Mouse (Mus musculus) embryonic fibroblast, embryonic 13.5 days (primary cell): Measurements from ENCODE around the gene Cct4. TPM values are rescaled to one million over a fixed set of nuclear protein-coding genes. Genes with fewer than 3 reads are reported as not detected.

Experiments
- H3K27ac ChIP-seq: 2 replicates; pipeline ENCODE4 v1.5.1; 2012; ENCODE audit warnings: low read length, control low read depth, inconsistent platforms; ENCODE audit not compliant: insufficient read depth
- H3K4me1 ChIP-seq: 2 replicates; pipeline ENCODE4 v1.6.1; 2011; ENCODE audit warnings: low read length; ENCODE audit not compliant: control insufficient read depth, insufficient read depth
- H3K4me3 ChIP-seq: 2 replicates; pipeline ENCODE4 v1.5.1; 2011; ENCODE audit warnings: mild to moderate bottlenecking, control low read depth, low read length; ENCODE audit not compliant: insufficient read depth
- CTCF ChIP-seq: IDR thresholded peaks from 2 replicates; pipeline ENCODE4 v1.5.1; 2011; ENCODE audit warnings: mild to moderate bottlenecking, control low read depth, low read length, moderate library complexity, borderline replicate concordance; ENCODE audit not compliant: insufficient read depth
- POLR2A ChIP-seq: IDR thresholded peaks from 2 replicates; pipeline ENCODE4 v1.6.1; 2011; ENCODE audit warnings: low read depth, mild to moderate bottlenecking, control low read depth, low read length, moderate library complexity
- polyA plus RNA-seq: library from polyadenylated mRNA; stranded (reverse); fragments of >200 nt; gene quantifications from 2 replicates; pipeline ENCODE4 v1.2.4, GENCODE M21; 2011; ENCODE audit warnings: low read depth; ENCODE audit not compliant: missing spikeins, insufficient read length

Cct4 gene
- polyA plus RNA-seq, 1 experiment = 422 TPM

DNA sequence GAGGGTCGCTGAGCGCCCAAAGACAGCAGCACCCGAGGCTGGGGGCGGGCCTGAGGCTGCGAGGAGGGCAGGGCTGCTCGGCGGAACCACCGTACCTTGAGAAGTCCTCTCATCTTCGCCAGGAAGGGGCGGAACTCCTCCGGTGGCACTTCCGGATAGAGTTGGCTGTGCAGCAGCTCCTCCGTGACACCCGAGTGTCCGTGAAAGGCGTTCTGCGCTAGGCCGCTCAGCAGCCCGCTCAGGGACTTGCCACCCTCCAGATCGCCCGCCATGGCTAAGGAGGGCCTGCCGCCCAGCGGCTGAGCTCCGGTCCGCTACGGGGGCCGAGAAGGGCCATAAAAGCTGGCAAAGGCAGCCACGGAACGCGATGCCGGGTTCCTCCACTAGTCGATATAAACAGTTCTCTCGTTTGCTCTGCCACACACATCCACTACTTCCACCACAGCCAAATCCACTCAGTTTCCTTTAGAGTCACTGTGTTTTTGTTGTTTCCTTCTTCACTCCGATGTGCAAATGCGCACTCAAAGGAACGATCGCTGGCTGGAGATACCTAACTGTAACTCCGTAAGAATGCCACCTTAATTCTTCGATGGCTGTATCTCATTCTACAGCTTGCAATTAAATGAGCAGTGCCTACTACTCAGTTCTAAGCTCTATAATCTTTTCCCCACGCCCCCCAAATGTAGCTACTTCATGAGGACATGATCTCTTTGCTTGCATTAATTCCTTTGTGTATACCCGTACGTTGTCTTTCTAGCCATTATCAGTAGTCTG, 8.1 kb upstream of the Cct4 start, which contains the start of the genes Gm28048 and Commd1:
Gene Gm28048, minus strand, starts transcription at position 107 of the 774 bp plus-strand sequence.
Gene Commd1, minus strand, starts transcription at position 399 of the 774 bp plus-strand sequence.
- TF ChIP-seq POLR2A (peak; percentile 88), CTCF (peak; percentile 22; the same call in 1 of the 2 replicates)
- peak within 1 kb of the TSS; percentile 86 for H3K4me3 ChIP-seq
- peak within 1 kb of the TSS; percentile 83 for H3K27ac ChIP-seq
- peaks cover 2% of the 10 kb centered on the region; the same call in 1 of the 2 replicates for H3K4me1 ChIP-seq

- H3K27ac ChIP-seq = no peak overlapping the region
- no peak overlapping the region for H3K4me3 ChIP-seq
- TF ChIP-seq POLR2A = no peak
- no peak for TF ChIP-seq CTCF
- peaks cover 2% of the 10 kb centered on the region; the same call in 1 of the 2 replicates for H3K4me1 ChIP-seq
Measured at GRCm38 (mm10) chr11:22982846-22983245, 7.5 kb upstream of the Cct4 start.

- Histone ChIP-seq H3K4me3 (no peak overlapping the region), H3K27ac (no peak overlapping the region), H3K4me1 (peaks cover 2% of the 10 kb centered on the region; the same call in 1 of the 2 replicates)
- TF ChIP-seq CTCF (no peak), POLR2A (no peak)
Measured at GRCm38 (mm10) chr11:22985510-22985909, 4.8 kb upstream of the Cct4 start.

GRCm38 (mm10) chr11:22987357-22987756, 3.0 kb upstream of the Cct4 start:
- peaks cover 2% of the 10 kb centered on the region; the same call in 1 of the 2 replicates for H3K4me1 ChIP-seq
- TF ChIP-seq POLR2A (no peak), CTCF (0 out of 2 replicates have a peak, but pooled peaks have one; percentile 3)
- H3K4me3 ChIP-seq = no peak overlapping the region
- H3K27ac ChIP-seq = no peak overlapping the region

DNA sequence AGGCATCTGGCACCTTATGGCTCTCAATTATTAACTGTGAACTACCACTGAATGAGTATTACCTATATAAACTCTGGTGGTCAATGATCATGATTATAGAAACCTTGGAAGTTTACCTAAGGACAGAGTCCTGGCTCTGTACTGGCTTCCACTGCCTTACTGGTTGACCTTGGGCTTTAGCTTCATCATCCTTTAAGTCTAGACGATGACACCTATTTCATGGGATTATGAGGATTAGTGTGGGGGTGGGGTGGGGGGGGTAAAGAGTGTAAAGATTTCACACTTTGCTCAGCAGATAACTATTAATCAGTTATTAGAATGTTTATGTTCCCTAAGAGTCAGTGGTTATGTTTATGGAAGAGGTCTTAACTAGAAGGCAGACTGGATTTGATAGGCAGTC, 533 bp upstream of the Cct4 start:
- H3K4me3 ChIP-seq = peak overlapping the region; percentile 13; the same call in 1 of the 2 replicates
- no peaks in the 10 kb centered on the region; the same call in 1 of the 2 replicates for H3K4me1 ChIP-seq
- no peak for TF ChIP-seq CTCF
- no peak for TF ChIP-seq POLR2A
- peak overlapping the region; percentile 29 for H3K27ac ChIP-seq

GRCm38 (mm10) chr11:22991218-22991835, 1.0 kb downstream of the Cct4 start:
- Histone ChIP-seq H3K4me3 (peak overlapping the region; percentile 99), H3K27ac (no peak overlapping the region), H3K4me1 (no peaks in the 10 kb centered on the region; the same call in 1 of the 2 replicates)
- TF ChIP-seq POLR2A (no peak), CTCF (no peak)

GRCm38 (mm10) chr11:22994271-22994670, 4.0 kb downstream of the Cct4 start:
- H3K27ac ChIP-seq = no peak overlapping the region
- TF ChIP-seq CTCF = no peak
- TF ChIP-seq POLR2A = no peak
- H3K4me3 ChIP-seq = no peak overlapping the region
- H3K4me1 ChIP-seq = no peaks in the 10 kb centered on the region; the same call in 1 of the 2 replicates

- H3K27ac ChIP-seq = no peak overlapping the region
- TF ChIP-seq CTCF (no peak), POLR2A (no peak)
- no peaks in the 10 kb centered on the region; the same call in 1 of the 2 replicates for H3K4me1 ChIP-seq
- H3K4me3 ChIP-seq = no peak overlapping the region
Measured at GRCm38 (mm10) chr11:22995461-22995860, 5.1 kb downstream of the Cct4 start.

GRCm38 (mm10) chr11:22998308-22998707, 8.0 kb downstream of the Cct4 start:
- Histone ChIP-seq H3K4me3 (no peak overlapping the region), H3K27ac (no peak overlapping the region), H3K4me1 (no peaks in the 10 kb centered on the region; the same call in 1 of the 2 replicates)
- no peak for TF ChIP-seq POLR2A
- TF ChIP-seq CTCF = no peak

- Histone ChIP-seq H3K27ac (no peak overlapping the region), H3K4me1 (no peaks in the 10 kb centered on the region; the same call in 1 of the 2 replicates), H3K4me3 (no peak overlapping the region)
- no peak for TF ChIP-seq POLR2A
- no peak for TF ChIP-seq CTCF
Measured at GRCm38 (mm10) chr11:23005276-23005675, 15.0 kb downstream of the Cct4 start.

DNA sequence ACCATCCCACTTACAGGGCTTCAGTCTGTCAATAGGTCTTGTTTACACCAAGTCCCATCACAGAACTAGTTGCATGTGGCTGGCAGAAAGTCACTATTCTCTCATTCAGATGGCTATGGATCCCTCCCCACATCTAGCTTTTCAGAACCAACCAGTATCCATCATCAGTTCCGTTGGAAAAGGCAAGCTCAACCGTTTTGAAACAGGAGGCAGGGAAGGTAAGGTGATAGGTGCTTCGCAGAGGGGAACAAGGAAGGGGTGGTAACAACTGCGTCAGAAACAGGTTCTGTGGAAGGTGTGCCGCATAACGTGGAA, 16.8 kb downstream of the Cct4 start:
- Histone ChIP-seq H3K27ac (no peak overlapping the region), H3K4me3 (peak overlapping the region; percentile 5; the same call in 1 of the 2 replicates), H3K4me1 (no peaks in the 10 kb centered on the region; the same call in 1 of the 2 replicates)
- TF ChIP-seq POLR2A (no peak), CTCF (no peak)
